Mouse (Mus musculus) lung, adult 18-20 months (tissue): ENCODE results near the gene Stx6.

Experiments used
- DNase-seq, 2 experiments: peaks; one replicate each; pipeline ENCODE4 v3.0.0; 2022; ENCODE audit warnings: mixed read lengths in 2 of 2

Stx6 gene

DNA sequence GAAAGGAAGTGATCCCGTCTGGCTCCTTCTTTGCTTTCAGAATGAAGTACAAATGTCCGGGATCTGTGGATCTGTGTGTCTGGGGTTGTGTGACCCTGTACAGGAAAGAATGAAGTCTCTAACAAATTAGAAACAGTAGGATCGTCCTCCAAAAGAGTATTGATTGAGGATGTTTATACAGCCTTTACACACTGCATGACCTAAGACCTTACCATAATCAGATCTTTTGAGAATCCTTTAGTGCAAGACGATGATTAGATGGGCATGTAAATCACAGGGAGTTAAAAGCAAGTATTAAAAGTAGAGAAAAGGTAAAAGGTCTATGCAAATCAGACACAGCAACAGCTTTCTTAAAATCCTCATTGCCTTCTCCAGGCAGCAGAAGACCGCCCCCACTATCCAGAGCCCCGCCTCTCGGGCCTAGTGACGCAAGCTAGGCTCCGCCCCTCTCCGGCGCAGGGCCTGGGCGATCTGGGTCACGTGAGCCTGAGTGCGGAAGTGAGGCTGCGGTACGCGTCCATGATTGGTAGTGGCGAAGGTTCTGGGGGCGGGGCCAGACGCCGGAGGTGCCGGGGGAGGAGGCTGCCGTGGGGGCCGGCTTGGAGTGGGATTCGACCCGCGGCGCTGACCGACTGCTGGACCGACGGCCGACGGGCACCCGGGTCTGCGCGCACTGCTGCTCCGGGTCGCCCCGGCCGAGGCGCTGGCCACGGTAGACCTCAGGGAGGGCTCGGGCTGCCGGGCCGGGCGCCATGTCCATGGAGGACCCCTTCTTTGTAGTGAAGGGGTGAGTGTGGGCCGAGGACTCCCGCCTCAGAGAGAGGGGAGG lies at the start of gene Stx6:
Stx6 (plus strand) TSS at position 575 of the 829 bp plus-strand sequence.
- peak; percentile 98 to 99 for DNase-seq

DNA sequence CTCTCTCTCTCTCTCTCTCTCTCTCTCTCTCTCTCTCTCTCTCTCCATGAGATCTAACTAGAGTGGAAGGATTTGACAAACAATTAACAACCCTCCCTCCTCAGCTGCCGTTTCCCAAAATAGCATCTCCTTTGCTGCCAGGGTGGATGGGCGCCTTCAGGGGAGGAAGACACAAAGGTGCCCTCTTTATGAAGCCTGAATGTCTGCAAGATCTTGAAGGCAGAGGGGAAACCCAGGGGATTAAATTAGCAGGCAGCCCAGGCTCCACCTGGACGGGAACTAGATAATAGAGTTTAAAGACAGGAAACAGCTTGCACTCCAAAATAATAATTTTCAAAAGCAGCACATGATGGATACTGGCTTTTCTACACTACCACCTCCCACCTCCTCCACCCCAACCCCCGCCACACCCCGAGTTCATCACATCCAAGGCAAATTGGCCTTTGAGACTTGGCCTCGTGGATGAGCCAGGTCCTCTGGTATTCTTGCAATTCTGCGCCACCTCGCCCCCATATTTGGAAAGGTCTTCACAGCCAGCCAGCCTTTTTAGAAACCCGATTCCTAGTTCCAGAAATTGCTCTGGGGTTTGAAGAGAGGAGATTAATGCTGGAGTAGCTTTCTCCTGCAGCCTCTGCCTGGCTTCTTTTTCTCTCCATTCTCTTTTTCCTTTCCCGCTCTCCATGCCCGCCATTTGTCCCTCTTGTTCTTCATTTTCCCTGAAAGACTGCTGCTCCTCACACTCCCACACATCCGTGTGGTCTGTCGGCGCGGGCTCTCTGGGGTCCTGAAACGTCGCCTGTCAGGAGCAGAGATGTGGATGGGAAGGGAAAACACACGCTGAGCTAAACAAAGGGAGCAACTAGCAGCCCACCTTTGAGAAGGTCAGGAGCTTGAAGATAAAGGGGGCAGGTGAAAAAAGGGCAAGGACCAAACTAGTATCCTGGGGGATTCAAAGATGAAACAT lies 48.8 kb upstream of the Stx6 start:
- DNase-seq, result peak in 1 of 2 experiments; percentile 24

DNA sequence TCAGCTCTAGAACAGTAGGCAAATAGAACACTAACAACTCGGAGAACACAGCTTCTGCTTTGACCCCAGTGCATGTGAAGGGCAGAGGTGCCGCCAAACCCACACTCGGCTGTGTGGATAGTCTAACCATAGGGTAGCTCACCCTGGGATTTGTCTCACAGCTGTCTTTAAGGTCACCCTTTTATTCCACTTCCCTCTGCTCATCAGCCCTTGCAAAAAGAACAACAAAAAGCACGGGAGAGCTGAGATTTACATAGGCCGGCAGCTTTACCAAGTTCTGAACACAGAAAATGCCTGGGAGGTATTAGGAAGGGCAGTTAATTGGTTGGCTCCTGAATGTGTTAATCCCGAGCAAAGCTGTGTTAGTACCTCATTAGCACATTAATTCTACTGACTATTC lies 47.0 kb upstream of the Stx6 start:
- no peak for DNase-seq

DNA sequence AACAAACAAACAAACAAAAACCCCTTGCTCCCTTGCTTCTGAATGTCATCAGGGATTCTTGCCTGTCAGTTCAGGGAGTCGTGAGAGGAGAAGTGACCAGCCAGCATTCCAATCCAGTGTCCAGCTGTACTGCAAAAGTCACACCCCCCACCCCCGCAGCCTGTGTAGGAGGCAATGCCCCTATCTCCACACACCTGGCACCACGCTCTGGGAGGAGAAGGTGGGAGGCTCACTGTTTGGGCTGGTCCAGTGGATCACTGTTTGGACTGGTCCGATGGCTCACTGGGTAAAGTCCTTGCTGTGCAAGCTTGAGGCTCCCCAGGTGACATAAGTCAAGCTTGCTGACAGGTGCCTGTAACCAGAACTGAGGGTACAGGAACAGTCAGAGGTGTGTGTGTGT lies 46.4 kb upstream of the Stx6 start:
- no peak for DNase-seq

DNA sequence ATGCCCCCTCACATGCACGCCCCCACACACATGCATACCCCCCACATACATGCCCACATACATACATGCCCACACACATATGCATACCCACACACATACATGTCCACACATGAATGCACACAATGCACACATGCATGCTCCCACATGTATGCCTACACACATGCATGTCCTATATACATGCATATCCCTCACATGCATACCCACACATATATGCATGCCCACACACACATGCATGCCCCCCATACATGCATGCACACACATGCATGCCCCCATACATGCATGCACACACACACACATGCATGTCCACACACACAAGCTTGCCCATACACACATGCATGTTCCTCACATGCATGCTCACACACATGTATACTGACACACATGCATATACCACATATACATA lies 45.6 kb upstream of the Stx6 start:
- no peak for DNase-seq

DNA sequence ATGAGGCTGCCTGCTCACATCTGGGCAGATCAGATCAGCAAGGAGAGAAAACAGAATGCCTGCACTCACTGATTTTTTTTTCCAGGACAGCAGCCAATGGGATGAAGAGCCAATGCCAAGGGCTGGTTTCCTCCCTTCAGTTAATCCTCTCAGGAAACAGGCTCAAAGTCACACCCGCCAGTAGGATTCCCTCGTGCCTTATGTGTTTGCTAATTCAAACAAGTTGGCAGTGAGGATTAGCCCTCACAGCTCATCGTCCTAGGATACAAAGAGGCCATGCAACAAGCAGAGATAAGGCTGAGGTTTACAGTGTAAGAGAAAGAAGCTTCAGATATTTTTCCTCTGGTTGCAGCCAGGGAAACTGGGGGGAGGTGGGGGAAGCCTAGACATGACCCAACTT lies 44.6 kb upstream of the Stx6 start:
- no peak for DNase-seq

DNA sequence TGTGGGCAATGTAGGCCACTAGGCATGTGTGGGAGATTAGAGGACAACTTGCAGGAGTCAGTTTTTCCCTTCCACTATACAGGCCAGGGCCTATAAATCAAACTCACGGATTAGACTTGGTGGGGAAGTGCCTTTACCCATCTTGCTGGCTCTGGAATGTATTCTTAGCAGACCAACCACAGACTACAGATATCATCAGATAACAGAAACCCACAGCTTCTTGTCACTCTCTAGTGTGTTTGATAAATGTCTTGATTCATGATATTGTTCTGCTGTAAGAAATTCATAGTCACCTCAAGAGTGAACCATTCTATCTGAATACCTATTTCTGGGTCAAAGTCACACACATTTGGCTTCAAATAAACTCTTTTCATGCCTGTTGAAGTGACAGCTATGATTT lies 38.8 kb upstream of the Stx6 start:
- DNase-seq, result no peak

DNA sequence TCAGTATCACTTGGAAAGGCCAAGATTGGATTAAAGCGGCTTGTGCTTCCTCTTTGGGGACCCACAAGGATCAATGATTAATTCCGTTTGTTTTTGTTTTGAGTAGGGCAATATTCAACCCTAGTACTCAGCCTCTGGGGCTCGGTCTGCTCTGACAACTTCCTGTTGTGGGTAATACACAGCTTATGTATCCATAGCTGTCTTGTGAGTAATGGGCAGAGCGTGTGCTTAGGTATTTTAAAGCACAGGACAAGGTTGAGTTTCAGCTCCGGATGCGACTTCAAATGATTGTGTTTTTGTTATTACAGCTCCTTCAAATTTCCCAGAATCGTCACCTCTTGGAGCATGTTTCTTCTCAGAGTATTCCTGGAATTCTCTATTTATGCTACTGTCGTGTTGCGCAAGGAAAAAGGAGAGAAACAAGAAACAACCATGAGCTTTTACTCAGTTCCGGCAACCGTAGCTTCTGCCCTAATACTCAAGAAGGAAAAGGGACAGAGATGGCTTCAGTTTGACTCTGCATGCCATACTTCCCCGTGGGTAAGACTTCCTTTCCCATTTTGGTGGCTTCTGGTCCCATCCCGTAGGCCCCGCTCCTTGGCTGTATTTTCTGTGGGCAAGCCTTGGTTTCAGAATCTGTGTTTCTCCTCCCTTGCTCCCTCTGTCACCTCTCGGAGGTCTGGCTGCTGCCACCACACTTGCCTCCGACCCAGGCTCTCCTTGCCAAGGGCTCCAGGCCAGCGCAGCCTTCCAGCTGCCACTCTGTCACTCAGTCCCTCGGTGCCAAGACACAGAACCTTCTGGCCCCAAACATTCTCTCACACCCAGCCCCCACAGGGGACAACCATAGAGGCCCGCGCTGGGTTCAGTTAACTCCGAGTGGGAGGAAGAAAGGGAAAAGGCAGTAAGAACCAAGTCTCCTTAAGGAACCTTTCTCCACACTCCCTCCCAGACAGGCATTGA lies 36.3 kb upstream of the Stx6 start:
- DNase-seq, result peak; percentile 55 to 74

DNA sequence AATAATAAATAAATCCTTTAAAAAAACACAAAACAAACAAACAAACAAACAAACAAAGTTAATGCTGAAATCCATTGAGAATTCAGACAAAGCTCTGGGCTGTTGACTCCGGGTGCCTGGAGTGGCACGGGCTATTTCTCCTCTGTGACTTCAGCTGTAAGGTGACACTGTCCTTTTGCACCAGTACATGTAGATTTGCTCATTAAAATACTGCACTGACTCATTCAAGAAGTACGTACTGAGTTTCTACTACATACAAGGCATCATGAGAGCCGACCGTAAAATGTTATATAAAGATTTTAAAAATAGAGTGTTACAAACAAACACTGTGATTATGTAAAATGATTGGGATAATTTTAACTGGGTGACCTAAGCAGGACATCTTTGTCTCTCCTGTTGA lies 34.1 kb upstream of the Stx6 start:
- DNase-seq, result no peak

DNA sequence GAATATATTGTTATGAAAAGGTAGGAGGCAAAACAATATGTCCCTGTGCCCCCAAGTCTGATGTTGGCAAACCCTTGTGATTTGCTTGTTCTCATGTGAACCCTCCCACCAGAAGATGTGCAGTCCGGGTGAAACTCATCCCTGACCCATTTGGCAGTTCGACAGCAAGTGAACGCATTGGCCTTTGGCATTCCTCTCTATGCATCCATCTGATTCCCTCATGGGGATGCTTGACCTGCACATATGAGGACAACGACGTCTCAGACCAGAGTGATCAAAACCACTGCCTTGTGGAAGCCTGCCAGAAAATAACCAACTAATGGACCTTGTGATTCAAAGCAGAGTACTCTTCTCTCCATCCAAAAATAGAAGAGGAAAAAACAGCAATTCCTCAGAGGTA lies 31.8 kb upstream of the Stx6 start:
- DNase-seq, result no peak

DNA sequence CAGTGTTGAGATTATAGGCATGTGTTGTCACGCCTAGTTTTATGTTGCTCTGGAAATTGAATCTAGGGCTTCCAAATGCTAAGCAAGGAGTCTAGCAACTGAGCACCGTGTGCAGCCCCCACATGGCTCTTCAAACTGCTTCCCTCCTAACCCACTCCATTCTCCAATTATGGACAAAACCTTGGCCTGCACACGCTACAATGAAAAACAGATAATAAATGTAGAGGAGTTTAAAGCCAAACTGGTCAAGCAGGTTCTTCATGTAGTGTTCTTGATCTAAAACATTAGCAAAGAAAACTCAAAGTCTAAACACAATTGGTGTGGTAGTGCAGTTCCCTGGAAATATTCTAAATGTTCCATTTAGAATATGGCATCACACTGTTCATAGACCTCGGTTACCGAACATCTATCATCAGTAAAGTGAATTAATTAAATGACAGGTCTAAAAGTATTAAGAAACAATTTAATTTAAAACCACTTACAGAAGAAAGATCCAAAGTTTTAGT lies 31.0 kb upstream of the Stx6 start:
- no peak for DNase-seq

DNA sequence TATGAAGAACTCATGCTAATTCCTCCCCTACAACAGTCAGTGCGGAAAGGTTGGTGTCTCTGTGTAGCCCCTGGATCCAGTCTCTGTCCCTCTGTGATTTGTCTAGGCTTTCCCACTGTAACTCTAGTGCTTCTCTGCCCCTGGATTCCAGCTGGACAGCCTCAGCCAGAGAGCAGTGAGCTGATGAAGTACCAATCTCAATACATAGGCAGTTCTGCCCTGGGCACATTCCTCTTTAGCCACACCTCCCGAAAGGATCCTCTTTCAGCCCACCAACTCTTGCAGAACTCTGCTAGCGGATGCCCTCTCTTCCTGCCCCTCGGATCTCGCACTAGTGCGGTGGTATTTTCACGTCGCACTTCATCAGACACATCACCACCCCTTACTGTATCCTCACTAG lies 23.6 kb upstream of the Stx6 start:
- DNase-seq, result no peak

DNA sequence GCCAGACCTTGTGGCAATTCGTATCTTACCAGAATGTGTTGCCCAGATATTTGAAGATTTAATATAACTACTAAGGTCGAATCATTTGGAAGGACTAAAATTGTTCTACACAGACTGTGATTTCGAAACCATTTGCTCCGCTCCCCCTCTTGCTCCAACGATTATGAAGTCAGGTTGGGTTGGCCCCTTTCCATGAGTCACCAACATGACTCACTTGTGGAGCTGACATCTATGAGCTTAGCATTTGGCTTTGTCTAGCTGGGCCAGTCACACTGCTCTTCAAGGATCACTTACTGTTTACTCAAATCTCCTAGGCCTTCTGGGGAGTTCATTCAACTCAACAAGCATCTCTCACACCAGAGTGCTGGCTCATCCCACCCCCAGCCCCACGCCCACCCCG lies 19.7 kb upstream of the Stx6 start:
- DNase-seq, result peak; percentile 76 to 88

DNA sequence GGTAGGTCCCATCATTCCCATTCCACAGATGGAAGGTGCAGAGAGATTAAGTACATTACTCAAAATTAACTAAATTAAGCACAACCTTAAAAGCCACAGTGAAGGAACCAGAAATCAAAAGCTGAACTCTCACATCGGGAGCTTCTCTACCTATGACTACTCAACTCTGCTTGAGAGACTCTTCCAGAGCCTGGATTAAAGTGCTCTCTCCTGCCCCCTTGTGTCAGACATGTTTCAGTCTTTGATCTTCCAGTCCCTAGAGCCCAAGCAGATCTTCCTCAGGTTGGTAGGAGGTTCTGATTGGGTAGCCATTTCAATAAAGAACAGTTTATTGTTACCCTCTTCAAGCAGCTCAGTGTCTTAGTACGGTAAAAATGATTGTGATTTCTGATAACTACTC lies 18.4 kb upstream of the Stx6 start:
- peak; percentile 70 to 82 for DNase-seq

DNA sequence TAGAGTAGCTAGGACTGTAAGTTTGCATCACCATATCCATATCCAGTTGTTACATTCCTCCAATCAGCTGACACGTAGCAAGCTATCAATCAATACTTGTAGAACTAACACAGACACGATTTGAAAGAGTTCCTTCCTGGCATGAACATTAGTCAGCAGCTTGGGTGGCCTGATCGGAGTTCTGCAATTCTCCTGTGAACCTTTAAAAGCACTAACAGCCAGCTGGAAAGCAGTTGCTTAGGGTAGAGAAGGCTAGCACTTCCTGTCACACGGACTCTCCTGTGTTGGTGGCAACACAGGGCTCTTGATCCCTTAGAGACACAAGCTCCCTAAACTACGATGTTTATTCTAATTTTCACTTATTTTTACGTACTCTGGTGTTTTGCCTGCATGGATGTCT lies 12.9 kb upstream of the Stx6 start:
- peak; percentile 28 to 58 for DNase-seq

DNA sequence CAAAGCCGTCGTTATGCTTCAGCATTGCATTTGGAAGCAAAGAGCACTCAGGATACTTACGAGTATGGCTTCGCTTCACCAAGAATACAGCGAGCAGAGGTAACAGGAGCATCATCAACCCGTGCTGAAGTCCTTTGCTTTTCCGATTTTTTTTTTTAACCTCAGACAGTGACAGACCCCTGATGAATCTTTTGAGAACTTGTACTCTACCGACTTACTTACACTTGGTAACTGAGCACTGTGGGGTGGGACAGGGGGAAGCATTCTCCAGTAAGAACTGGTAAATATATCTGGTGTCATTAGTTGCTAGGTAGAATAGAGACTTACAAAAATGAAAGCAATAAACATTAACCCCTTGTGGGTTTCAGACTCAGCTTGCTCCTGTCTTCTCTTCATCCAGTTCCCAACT lies 11.9 kb upstream of the Stx6 start, which contains the start of gene Mr1:
Mr1 (minus strand) TSS at position 243 of the 409 bp plus-strand sequence.
- DNase-seq, result peak; percentile 38 to 56

DNA sequence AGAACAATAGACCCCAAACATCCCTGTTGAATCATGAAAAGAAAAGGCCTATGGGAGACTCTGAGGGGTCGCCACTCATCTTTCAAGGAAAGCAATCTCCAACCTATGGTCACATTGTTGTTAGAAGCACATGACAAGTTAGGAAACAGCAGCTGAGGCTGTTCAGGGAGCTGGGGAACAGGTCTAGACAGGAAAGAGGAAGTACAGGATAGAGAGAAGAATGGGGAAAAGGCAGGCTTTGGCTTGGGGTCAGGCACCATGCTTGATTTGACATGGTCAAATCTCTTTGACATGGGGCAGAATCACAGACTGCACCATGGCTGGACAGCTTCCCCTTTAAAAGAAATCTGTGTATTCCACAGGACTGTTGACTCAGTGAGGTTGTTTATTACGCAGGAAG lies 11.3 kb upstream of the Stx6 start:
- DNase-seq, result no peak

DNA sequence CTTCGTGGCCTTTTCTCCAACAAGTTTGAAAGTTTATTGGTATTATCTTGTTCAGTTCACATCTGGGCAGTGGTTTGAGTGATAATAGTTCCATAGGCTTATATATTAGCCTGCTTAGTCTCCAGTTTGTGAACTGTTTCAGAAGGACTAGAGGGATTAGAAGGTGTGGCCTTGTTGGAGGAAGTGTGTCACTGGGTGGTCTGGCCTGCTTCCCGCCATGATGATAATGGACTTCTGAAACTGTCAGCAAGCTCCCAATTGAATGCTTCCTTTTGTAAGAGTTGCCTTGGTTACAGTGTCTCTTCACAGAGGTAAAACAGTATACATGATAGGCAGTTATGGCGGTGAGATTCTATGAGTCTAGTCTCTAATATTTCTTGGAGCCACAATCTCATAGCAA lies 9.1 kb upstream of the Stx6 start:
- DNase-seq, result no peak

DNA sequence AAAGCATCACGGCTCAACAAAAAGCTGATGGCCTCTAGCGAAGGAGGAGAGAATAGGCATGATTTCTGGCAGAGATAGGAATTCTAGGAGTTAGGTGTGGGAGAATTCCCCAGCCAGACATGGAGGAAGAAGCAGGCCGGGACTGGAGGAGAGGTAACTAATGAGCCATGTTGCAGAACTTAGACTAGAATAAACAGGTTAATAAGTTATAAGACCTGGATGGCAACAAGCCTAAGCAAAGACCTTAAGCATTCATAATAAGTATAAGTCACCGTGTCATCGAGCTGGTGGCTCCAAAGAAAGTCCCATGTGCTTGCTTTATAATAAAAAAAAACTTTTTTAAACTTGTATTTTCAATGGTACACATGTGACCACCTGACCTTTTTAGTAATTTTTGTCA lies 7.7 kb upstream of the Stx6 start:
- DNase-seq, result no peak

DNA sequence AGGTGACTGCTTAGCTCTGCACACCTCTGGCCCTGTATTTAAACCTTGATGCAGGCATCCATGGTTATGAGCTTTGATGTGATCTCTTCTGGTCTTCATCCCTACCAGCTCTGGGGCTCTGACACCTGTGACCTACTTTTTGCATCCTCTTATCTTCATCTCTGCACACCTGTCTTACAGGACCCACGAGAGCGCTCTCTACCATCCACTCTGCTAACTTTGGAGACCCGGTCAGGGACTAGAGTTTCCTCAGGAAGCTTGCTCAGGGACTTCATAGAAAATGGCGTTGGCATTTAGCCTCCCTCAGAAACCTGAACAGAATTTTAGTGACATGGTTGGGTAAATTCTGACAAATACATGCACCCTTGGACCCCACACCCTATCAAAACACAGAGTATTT lies 4.6 kb upstream of the Stx6 start:
- no peak for DNase-seq

DNA sequence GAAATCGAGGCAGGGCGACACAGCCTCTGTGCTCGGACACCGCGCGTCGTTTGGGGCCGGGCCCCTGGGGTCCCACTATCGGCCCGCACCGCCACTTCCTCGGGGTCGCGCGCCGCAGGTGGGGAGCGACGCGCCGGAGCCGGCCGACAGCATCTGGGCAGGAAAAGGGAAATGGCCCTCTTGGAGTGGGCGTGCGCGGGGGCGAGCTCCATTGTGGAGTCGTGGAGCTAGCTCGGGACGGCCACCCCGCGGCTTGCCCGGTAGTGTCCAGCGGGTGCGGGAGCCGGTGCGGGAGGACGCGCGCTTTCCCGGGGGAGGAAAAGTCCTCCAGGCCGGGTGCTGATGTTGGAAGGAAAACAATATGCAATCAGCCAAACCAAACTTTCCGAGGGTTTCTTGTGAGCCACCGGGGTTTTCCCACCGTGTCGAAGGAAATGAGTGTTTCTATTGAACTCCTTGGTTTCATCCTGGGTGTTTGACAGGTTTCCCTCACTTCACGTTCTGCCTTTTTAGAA lies 512 bp downstream of the Stx6 start:
- DNase-seq, result peak; percentile 51 to 64

DNA sequence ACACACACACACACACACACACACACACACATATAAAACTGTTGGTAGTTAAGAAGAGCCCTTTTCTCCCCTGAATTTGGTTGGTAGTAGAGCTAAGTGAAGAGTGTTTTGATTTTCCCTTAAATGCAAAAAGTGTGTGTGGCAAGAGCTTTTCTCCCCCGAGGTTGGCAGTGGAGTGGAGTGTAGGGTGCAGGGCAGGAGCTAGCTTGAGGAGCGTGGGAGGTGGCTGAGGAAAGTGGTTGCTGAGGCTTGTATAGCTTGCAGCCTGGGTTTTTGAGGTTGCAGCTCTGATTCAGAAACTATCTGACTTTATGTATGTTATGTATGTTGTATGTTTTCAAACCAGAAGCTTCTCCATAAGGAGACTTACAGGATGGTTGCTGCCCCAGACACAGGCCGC lies 8.9 kb downstream of the Stx6 start:
- DNase-seq, result peak; percentile 14 to 27
